Mouse (Mus musculus) liver, adult 2 months (tissue): ENCODE measurements around the gene Hsd17b3. TPM values are rescaled to one million over a fixed set of nuclear protein-coding genes. Genes with fewer than 3 reads are reported as not detected.

ENCODE experiments used
- DNase-seq: peaks from one replicate; pipeline ENCODE4 v3.0.0-alpha.2; 2011; ENCODE audit warnings: low read depth, low spot score; ENCODE audit errors: extremely low read depth
- H3K27ac ChIP-seq: fragments of 200-500 bp; replicated peaks from 2 replicates; pipeline ENCODE4 v1.5.1; 2012; ENCODE audit warnings: low read depth, mild to moderate bottlenecking, control low read depth, inconsistent platforms, low read length; ENCODE audit not compliant: insufficient read depth
- H3K27me3 ChIP-seq: fragments of 200-500 bp; 2 replicates; pipeline ENCODE4 v1.6.1; 2012; ENCODE audit warnings: mild to moderate bottlenecking, moderate library complexity, low read length, inconsistent platforms; ENCODE audit not compliant: control insufficient read depth, insufficient read depth
- H3K36me3 ChIP-seq: fragments of 200-500 bp; 2 replicates; pipeline ENCODE4 v1.6.1; 2012; ENCODE audit warnings: low read length, inconsistent platforms; ENCODE audit not compliant: control insufficient read depth, insufficient read depth
- H3K4me1 ChIP-seq: fragments of 200-500 bp; 2 replicates; pipeline ENCODE4 v1.6.1; 2011; ENCODE audit warnings: low read length; ENCODE audit not compliant: control insufficient read depth, insufficient read depth
- H3K4me3 ChIP-seq: fragments of 200-500 bp; 2 replicates; pipeline ENCODE4 v1.5.1; 2011; ENCODE audit warnings: low read depth, mild to moderate bottlenecking, control low read depth, low read length, moderate library complexity; ENCODE audit not compliant: insufficient read depth
- H3K79me2 ChIP-seq: fragments of 200-500 bp; 2 replicates; pipeline ENCODE4 v1.6.1; 2012; ENCODE audit warnings: inconsistent platforms, mild to moderate bottlenecking, low read length, moderate library complexity; ENCODE audit not compliant: control insufficient read depth, insufficient read depth
- H3K9ac ChIP-seq: fragments of 200-500 bp; 2 replicates; pipeline ENCODE4 v1.6.1; 2012; ENCODE audit warnings: low read depth, mild to moderate bottlenecking, control low read depth, inconsistent platforms, low read length
- CTCF ChIP-seq: fragments of 200-500 bp; IDR thresholded peaks from 2 replicates; pipeline ENCODE4 v1.5.1; 2011; ENCODE audit warnings: low read depth, low read length, control low read depth
- POLR2A ChIP-seq: fragments of 200-500 bp; IDR thresholded peaks from 2 replicates; pipeline ENCODE4 v1.6.1; 2011; ENCODE audit warnings: low read length, control low read depth; ENCODE audit not compliant: insufficient read depth; ENCODE audit errors: extremely low read depth
- WGBS: fragments of 180-500 bp; shearing (Covaris S2); methylation state at CpG from one replicate; pipeline ENCODE4 v1.1.7; 2018; 5-methylcytosine and 5-hydroxymethylcytosine counted together
- polyA plus RNA-seq: library from polyadenylated mRNA; depleted of rRNA; stranded (reverse); fragments of >200 nt; gene quantifications from 2 replicates; pipeline ENCODE4 v1.2.3, GENCODE M21; 2012; rRNA removed
- total RNA-seq: library from RNA; depleted of rRNA; stranded (reverse); fragments of >200 nt; gene quantifications from 2 replicates; pipeline ENCODE4 v1.2.3, GENCODE M21; 2014; rRNA removed

Hsd17b3 gene
- total RNA-seq, result not detected in 2 replicates
- 0.39 TPM in 1 of 2 replicates, not detected in the other for polyA plus RNA-seq

DNA sequence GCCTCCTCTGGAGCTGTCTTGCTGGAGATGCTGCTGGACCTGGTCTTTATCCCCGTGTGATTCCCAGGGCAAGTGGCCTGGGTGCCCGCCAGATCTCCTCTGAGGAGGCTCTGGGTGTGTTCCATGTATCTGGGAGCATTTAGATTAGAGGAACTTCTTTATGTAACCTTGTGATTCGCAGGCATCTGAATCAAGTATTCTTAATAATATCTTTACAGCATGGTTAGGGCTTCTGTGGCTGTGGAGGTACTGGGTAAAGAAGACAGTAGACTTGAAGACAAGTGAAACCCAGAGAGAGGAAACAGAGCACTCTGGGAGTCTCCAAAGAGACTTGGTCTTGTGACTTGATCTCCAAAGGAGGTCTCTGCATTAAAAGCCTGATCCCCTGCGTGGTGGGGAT, at the start of gene Hsd17b3:
Gene Hsd17b3 (minus strand): TSS at position 101 of the 400 bp plus-strand sequence.
- H3K4me1 ChIP-seq, result peaks cover 4% of the 10 kb centered on the region; the same call in 1 of the 2 replicates
- no peak for DNase-seq
- no peak within 1 kb of the TSS for H3K27ac ChIP-seq
- no peaks in the 10 kb centered on the region for H3K36me3 ChIP-seq
- H3K4me3 ChIP-seq, result no peak within 1 kb of the TSS
- TF ChIP-seq POLR2A, result no peak
- TF ChIP-seq CTCF, result no peak
- H3K79me2 ChIP-seq, result no peaks in the 10 kb centered on the region
- H3K27me3 ChIP-seq, result no peaks in the 10 kb centered on the region
- H3K9ac ChIP-seq, result no peak within 1 kb of the TSS
- WGBS, result 76% methylated on average over 4 of the region's 4 CpGs

GRCm38 (mm10) chr13:64129616-64130375, 40.8 kb upstream of the Hsd17b3 start:
- H3K27ac ChIP-seq, result peak overlapping the region; percentile 93
- no peaks in the 10 kb centered on the region for H3K27me3 ChIP-seq
- H3K9ac ChIP-seq, result peak overlapping the region; percentile 92
- TF ChIP-seq CTCF (peak; percentile 44), POLR2A (no peak)
- H3K4me3 ChIP-seq, result peak overlapping the region; percentile 86
- WGBS, result 16% methylated on average over 15 of the region's 15 CpGs
- DNase-seq, result peak; percentile 96
- peaks cover 27% of the 10 kb centered on the region for H3K4me1 ChIP-seq
- H3K36me3 ChIP-seq, result peaks cover 2% of the 10 kb centered on the region; the same call in 1 of the 2 replicates
- peaks cover 3% of the 10 kb centered on the region; the same call in 1 of the 2 replicates for H3K79me2 ChIP-seq

GRCm38 (mm10) chr13:64128858-64129615, 40.0 kb upstream of the Hsd17b3 start, which contains the start of gene Slc35d2:
Slc35d2 (minus strand) TSS chr13:64129368.
- WGBS, result 2% methylated on average over 44 of the region's 44 CpGs
- peak; percentile 68 for DNase-seq

DNA sequence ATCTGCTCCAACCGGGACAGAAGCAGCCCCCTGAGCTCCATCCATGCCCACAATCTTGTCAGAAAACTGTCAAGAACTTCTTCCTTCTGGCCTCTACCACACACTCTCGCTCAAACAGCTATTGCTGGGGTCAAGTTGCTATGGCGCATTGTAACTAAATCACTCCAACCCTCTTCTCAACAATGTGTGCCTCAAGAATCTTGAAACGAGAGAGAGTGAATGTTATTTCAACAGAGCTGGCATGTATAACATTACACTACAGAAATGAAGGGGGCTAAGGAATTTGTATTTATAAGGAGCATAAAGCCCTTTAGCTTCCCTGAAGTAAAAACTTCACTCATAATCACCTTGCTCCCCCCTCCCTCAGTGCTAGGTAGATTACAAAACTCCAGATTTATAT, 37.3 kb upstream of the Hsd17b3 start:
- Histone ChIP-seq H3K79me2 (peaks cover 3% of the 10 kb centered on the region; the same call in 1 of the 2 replicates), H3K4me3 (no peak overlapping the region), H3K36me3 (peaks cover 6% of the 10 kb centered on the region), H3K27me3 (no peaks in the 10 kb centered on the region), H3K27ac (peak overlapping the region; percentile 68), H3K4me1 (peaks cover 35% of the 10 kb centered on the region), H3K9ac (no peak overlapping the region)
- peak; percentile 21 for DNase-seq
- TF ChIP-seq CTCF (no peak), POLR2A (no peak)
- 82% methylated on average over 4 of the region's 4 CpGs for WGBS

More at GRCm38 (mm10) chr13:64128858-64129615, 40.0 kb upstream of the Hsd17b3 start, which contains the start of gene Slc35d2:
- Histone ChIP-seq H3K27ac (peak within 1 kb of the TSS; percentile 93), H3K27me3 (no peaks in the 10 kb centered on the region), H3K9ac (peak within 1 kb of the TSS; percentile 92), H3K79me2 (peaks cover 3% of the 10 kb centered on the region; the same call in 1 of the 2 replicates), H3K4me1 (peaks cover 27% of the 10 kb centered on the region), H3K4me3 (peak within 1 kb of the TSS; percentile 86), H3K36me3 (no peaks in the 10 kb centered on the region)
- TF ChIP-seq POLR2A (peak; percentile 87), CTCF (no peak; the same call in 1 of the 2 replicates)

DNA sequence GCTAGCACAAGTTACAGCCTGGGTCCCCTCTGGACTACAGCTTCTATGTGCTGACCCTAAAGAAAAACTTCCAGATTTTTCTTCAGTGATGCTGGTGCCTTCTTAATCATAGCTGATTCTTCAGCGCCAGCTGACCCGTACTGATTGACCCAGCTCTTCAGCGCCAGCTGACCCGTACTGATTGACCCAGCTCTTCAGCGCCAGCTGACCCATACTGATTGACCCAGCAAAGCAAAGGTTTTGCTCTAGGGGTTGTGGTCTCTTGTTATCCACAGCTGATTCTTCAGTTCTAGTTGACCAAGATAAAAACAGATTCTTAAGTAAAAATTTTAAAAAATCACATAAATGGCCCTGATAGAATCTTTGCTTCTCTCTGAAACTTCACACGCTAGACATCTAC, 35.9 kb upstream of the Hsd17b3 start:
- WGBS, result 21% methylated on average over 6 of the region's 6 CpGs
- DNase-seq, result peak; percentile 87
- TF ChIP-seq CTCF (no peak), POLR2A (no peak)
- no peak overlapping the region for H3K9ac ChIP-seq
- peaks cover 15% of the 10 kb centered on the region for H3K36me3 ChIP-seq
- no peaks in the 10 kb centered on the region for H3K27me3 ChIP-seq
- no peak overlapping the region for H3K4me3 ChIP-seq
- H3K27ac ChIP-seq, result peak overlapping the region; percentile 68
- H3K79me2 ChIP-seq, result peaks cover 3% of the 10 kb centered on the region; the same call in 1 of the 2 replicates
- H3K4me1 ChIP-seq, result peaks cover 28% of the 10 kb centered on the region
